Mouse (Mus musculus) limb, embryonic 14.5 days (tissue): ENCODE measurements at regions not wholly inside any gene's neighbourhood (a gene's known extent, or its start where the extent isn't known, plus 50 kb on each side); places are given as distances from the start of the nearest gene placed in this dataset.
A peak's percentile ranks its signal among the peaks of the same experiment; 100 is the strongest.

ENCODE experiments used
- ATAC-seq: fragments of 200-750 bp; cut with Nextera tagmentation; 2 replicates; pipeline ENCODE4 v1.8.0; 2017; ENCODE audit warnings: low read depth, moderate number of reproducible peaks, moderate TSS enrichment; ENCODE audit not compliant: low FRiP score
- DNase-seq: peaks from one replicate; pipeline ENCODE4 v3.0.0-alpha.2; 2015; ENCODE audit warnings: low spot score
- H3K27ac ChIP-seq: fragments of 300-500 bp; sonication (generic); replicated peaks from 2 replicates; pipeline ENCODE4 v1.5.1; 2014; ENCODE audit warnings: low read depth, mild to moderate bottlenecking, low read length, moderate library complexity, mixed read lengths
- H3K27me3 ChIP-seq: fragments of 300-500 bp; sonication (generic); 2 replicates; pipeline ENCODE4 v1.6.1; 2014; ENCODE audit warnings: low read length, mixed read lengths; ENCODE audit not compliant: control insufficient read depth, insufficient read depth
- H3K36me3 ChIP-seq: fragments of 300-500 bp; sonication (generic); 2 replicates; pipeline ENCODE4 v1.6.1; 2014; ENCODE audit warnings: mild to moderate bottlenecking, low read length, moderate library complexity, mixed read lengths; ENCODE audit not compliant: control insufficient read depth, insufficient read depth
- H3K4me1 ChIP-seq: fragments of 300-500 bp; sonication (generic); 2 replicates; pipeline ENCODE4 v1.6.1; 2014; ENCODE audit warnings: antibody characterized with exemption, low read length, mixed read lengths; ENCODE audit not compliant: control insufficient read depth, insufficient read depth
- H3K4me2 ChIP-seq: fragments of 300-500 bp; sonication (generic); replicated peaks from 2 replicates; pipeline ENCODE4 v1.6.1; 2014; ENCODE audit warnings: low read depth, mild to moderate bottlenecking, low read length, moderate library complexity; ENCODE audit not compliant: severe bottlenecking
- H3K4me3 ChIP-seq: fragments of 300-500 bp; sonication (generic); replicated peaks from 2 replicates; pipeline ENCODE4 v1.5.1; 2014; ENCODE audit warnings: low read length
- H3K9ac ChIP-seq: fragments of 300-500 bp; sonication (generic); 2 replicates; pipeline ENCODE4 v1.6.1; 2014; ENCODE audit warnings: mild to moderate bottlenecking, low read depth, low read length, moderate library complexity; ENCODE audit not compliant: severe bottlenecking
- H3K9me3 ChIP-seq: fragments of 300-500 bp; sonication (generic); 2 replicates; pipeline ENCODE4 v1.6.1; 2016; ENCODE audit warnings: low read length; ENCODE audit not compliant: control insufficient read depth
- POLR2A ChIP-seq: fragments of 200-500 bp; IDR thresholded peaks from 2 replicates; pipeline ENCODE4 v1.8.0; 2012; ENCODE audit warnings: inconsistent platforms, mild to moderate bottlenecking, moderate library complexity, borderline replicate concordance; ENCODE audit not compliant: insufficient read depth, insufficient read length; ENCODE audit errors: extremely low read depth
- WGBS: fragments of 180-500 bp; shearing (Covaris S2); extraction: QIAGEN DNeasy Blood & Tissue Kit; methylation state at CpG from one replicate; pipeline ENCODE4 v1.1.7; 2014; 5-methylcytosine and 5-hydroxymethylcytosine counted together

GRCm38 (mm10) chr13:32593611-32594010 lies 190.1 kb downstream of the Mylk4 start:
- Histone ChIP-seq H3K4me2 (no peak overlapping the region), H3K9ac (no peak overlapping the region), H3K27me3 (no peaks in the 10 kb centered on the region), H3K27ac (no peak overlapping the region), H3K4me3 (no peak overlapping the region), H3K36me3 (no peaks in the 10 kb centered on the region), H3K4me1 (no peaks in the 10 kb centered on the region), H3K9me3 (peaks cover 4% of the 10 kb centered on the region; the same call in 1 of the 2 replicates)
- DNase-seq (no peak), ATAC-seq (no peak)
- no peak for TF ChIP-seq POLR2A
- WGBS = 87% methylated on average over 7 of the region's 7 CpGs

GRCm38 (mm10) chr13:32593131-32593530 lies 190.6 kb downstream of the Mylk4 start:
- Histone ChIP-seq H3K9me3 (peaks cover 8% of the 10 kb centered on the region; the same call in 1 of the 2 replicates), H3K36me3 (no peaks in the 10 kb centered on the region), H3K27me3 (no peaks in the 10 kb centered on the region), H3K4me2 (no peak overlapping the region), H3K4me1 (no peaks in the 10 kb centered on the region), H3K27ac (no peak overlapping the region), H3K4me3 (no peak overlapping the region), H3K9ac (no peak overlapping the region)
- no peak for TF ChIP-seq POLR2A
- no peak for ATAC-seq
- 84% methylated on average over 5 of the region's 5 CpGs for WGBS
- DNase-seq = no peak

GRCm38 (mm10) chr13:32581598-32581997 lies 202.2 kb downstream of the Mylk4 start:
- ATAC-seq (no peak), DNase-seq (no peak)
- H3K9ac ChIP-seq = no peak overlapping the region
- H3K4me3 ChIP-seq = no peak overlapping the region
- no peak overlapping the region for H3K27ac ChIP-seq
- no peaks in the 10 kb centered on the region for H3K27me3 ChIP-seq
- no peaks in the 10 kb centered on the region for H3K4me1 ChIP-seq
- no peaks in the 10 kb centered on the region for H3K9me3 ChIP-seq
- no peaks in the 10 kb centered on the region for H3K36me3 ChIP-seq
- no peak overlapping the region for H3K4me2 ChIP-seq
- no peak for TF ChIP-seq POLR2A

DNA sequence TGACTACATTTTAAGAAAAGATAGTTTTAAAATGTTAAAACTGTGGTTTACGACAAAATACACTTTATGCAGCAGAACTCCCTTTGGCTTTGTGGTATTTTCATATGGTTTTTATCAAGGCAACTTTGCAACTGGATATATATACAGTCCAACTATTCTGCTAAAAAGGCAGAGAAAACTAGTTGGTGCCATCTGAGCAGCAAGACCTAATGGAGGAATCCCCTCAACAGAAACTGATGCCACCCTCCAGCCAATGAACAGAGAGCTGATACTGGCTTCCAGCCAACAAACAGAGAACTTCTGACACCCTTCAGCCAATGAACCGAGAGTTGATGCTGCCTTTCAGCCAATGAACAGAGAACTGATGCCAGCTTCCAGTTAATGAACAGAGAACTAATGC lies 215.9 kb downstream of the Mylk4 start:
- H3K36me3 ChIP-seq = no peaks in the 10 kb centered on the region
- TF ChIP-seq POLR2A = no peak
- no peak overlapping the region for H3K4me2 ChIP-seq
- no peaks in the 10 kb centered on the region for H3K27me3 ChIP-seq
- peak; percentile 30 for DNase-seq
- no peaks in the 10 kb centered on the region for H3K9me3 ChIP-seq
- peaks cover 16% of the 10 kb centered on the region for H3K4me1 ChIP-seq
- H3K4me3 ChIP-seq = no peak overlapping the region
- no peak overlapping the region for H3K27ac ChIP-seq
- H3K9ac ChIP-seq = no peak overlapping the region
- 62% methylated on average over 2 of the region's 2 CpGs for WGBS
- ATAC-seq = no peak; the same call in 1 of the 2 replicates

DNA sequence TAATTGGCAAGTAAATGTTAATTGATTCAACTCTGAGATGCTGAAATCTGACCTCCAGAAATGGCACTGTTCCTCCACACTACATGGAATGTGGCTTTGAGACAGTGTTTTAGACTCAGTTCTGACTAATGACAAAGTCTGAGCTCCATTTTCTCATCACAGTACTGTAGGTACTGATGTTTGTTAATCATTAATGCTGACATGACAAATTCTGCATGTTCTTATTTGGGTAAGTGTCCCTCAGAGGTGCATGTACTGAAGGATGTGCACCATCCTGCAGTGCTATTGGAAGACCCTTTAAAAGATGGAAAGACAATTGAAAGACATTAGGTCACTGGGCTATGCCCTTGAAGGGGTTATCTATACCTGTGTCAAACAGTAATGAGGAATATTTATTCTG lies 222.1 kb upstream of the Gmds start:
- no peak for ATAC-seq
- no peaks in the 10 kb centered on the region for H3K36me3 ChIP-seq
- no peak for TF ChIP-seq POLR2A
- H3K4me3 ChIP-seq = no peak overlapping the region
- 0 out of 2 replicates have a peak, but pooled peaks cover 12% of the 10 kb centered on the region for H3K9me3 ChIP-seq
- H3K27me3 ChIP-seq = no peaks in the 10 kb centered on the region
- H3K4me1 ChIP-seq = no peaks in the 10 kb centered on the region
- DNase-seq = no peak
- no peak overlapping the region for H3K27ac ChIP-seq
- H3K4me2 ChIP-seq = no peak overlapping the region
- no peak overlapping the region for H3K9ac ChIP-seq

DNA sequence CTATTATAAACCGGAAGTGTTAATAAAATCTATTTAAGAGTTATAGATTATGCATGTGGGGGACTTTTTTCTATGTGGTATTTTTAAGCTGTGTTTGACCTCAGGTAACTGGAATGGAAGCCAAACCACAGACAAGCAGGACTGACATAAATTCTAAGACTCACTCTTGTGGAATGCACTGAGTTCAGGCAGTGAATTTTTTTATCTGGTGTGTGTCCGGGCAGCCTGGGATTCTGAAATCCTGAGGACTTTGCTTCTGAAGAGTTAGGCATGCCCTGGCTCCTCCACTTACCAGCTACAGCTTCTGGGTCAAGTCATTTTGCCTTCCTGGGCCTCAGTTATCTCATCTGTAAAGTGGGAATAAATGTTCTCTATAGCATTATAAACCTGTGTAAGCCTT lies 217.9 kb upstream of the Gmds start:
- H3K9ac ChIP-seq = no peak overlapping the region
- DNase-seq (no peak), ATAC-seq (no peak)
- TF ChIP-seq POLR2A = no peak
- no peak overlapping the region for H3K27ac ChIP-seq
- H3K4me3 ChIP-seq = no peak overlapping the region
- 0 out of 2 replicates have a peak, but pooled peaks cover 8% of the 10 kb centered on the region for H3K9me3 ChIP-seq
- peaks cover 9% of the 10 kb centered on the region; the same call in 1 of the 2 replicates for H3K4me1 ChIP-seq
- no peak overlapping the region for H3K4me2 ChIP-seq
- H3K27me3 ChIP-seq = no peaks in the 10 kb centered on the region
- H3K36me3 ChIP-seq = no peaks in the 10 kb centered on the region
- 80% methylated on average over 2 of the region's 2 CpGs for WGBS
